Mouse (Mus musculus): ENCODE measurements around the gene Odf4.
A peak's percentile ranks its signal among the peaks of the same experiment; 100 is the strongest.
"Not testable (repeated sequence)": the region's sequence is repeated elsewhere in the genome, so short reads cannot be mapped to it uniquely, and the experiment has no call there.

Gene Odf4

GRCm38 (mm10) chr11:68946001-68946400 is 19.1 kb upstream of the Odf4 start:
- DNase-seq: no peak

- DNase-seq: no peak
Measured at GRCm38 (mm10) chr11:68945245-68945644, 18.4 kb upstream of the Odf4 start.

- no peak for DNase-seq
Measured at GRCm38 (mm10) chr11:68942731-68943130, 15.8 kb upstream of the Odf4 start.

- no peak for DNase-seq
Measured at GRCm38 (mm10) chr11:68940516-68940915, 13.6 kb upstream of the Odf4 start.

GRCm38 (mm10) chr11:68939451-68940304 is 12.8 kb upstream of the Odf4 start:
- DNase-seq: peak; percentile 80 to 83

- DNase-seq: not testable (repeated sequence)
Measured at GRCm38 (mm10) chr11:68936951-68937350, 10.1 kb upstream of the Odf4 start.

GRCm38 (mm10) chr11:68933885-68934507 is 7.1 kb upstream of the Odf4 start:
- DNase-seq: no peak

- DNase-seq: no peak
Measured at GRCm38 (mm10) chr11:68929947-68930346, 3.1 kb upstream of the Odf4 start.

- DNase-seq: no peak
Measured at GRCm38 (mm10) chr11:68924749-68925148, 2.1 kb downstream of the Odf4 start.

- DNase-seq: no peak
Measured at GRCm38 (mm10) chr11:68923191-68923590, 3.7 kb downstream of the Odf4 start.

GRCm38 (mm10) chr11:68914566-68914965 is 12.3 kb downstream of the Odf4 start:
- DNase-seq: no peak

GRCm38 (mm10) chr11:68911531-68912177 is 15.2 kb downstream of the Odf4 start:
- DNase-seq: no peak

GRCm38 (mm10) chr11:68908846-68909503 is 17.9 kb downstream of the Odf4 start:
- DNase-seq: no peak

- DNase-seq: no peak
Measured at GRCm38 (mm10) chr11:68907251-68907650, 19.6 kb downstream of the Odf4 start.

- no peak for DNase-seq
Measured at GRCm38 (mm10) chr11:68906461-68906790, 20.5 kb downstream of the Odf4 start.

- DNase-seq: no peak
Measured at GRCm38 (mm10) chr11:68905665-68906460, 21.0 kb downstream of the Odf4 start.

- no peak for DNase-seq
Measured at GRCm38 (mm10) chr11:68905138-68905531, 21.7 kb downstream of the Odf4 start.

- DNase-seq: peak; percentile 79 to 82
Measured at GRCm38 (mm10) chr11:68904375-68905137, 22.3 kb downstream of the Odf4 start.

- DNase-seq: no peak
Measured at GRCm38 (mm10) chr11:68903775-68904174, 23.1 kb downstream of the Odf4 start.

- DNase-seq: no peak
Measured at GRCm38 (mm10) chr11:68902823-68903222, 24.1 kb downstream of the Odf4 start.

GRCm38 (mm10) chr11:68902367-68902766 is 24.5 kb downstream of the Odf4 start:
- DNase-seq: no peak

- DNase-seq: no peak
Measured at GRCm38 (mm10) chr11:68902047-68902364, 24.9 kb downstream of the Odf4 start.

Data from B cell, adult 2 months (primary cell).